Mouse (Mus musculus): ENCODE results near the gene Eprs.
A peak's percentile ranks its signal among the peaks of the same experiment; 100 is the strongest.

Eprs gene

DNA sequence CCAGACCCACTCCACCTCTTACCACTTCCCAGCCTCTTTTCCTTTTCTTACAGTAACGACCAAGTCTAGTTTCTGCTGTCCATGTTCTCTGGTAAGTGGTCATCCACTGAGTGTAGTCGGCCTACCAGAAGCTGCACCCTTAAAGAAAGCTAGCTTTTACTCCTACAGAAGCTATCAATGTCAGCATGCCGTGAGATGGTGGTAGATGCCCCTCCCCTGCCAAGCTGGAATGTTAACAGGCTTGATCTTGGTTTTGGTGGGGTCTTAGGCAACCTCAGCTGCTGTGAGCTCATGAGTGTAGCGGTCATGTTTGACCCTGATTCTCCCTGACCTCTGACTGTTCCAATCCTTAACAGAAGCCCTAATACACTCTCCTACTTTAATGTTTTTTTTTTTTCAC lies 4.6 kb upstream of the Eprs start:
- DNase-seq (ENCODE audit: extremely low spot score, low spot score), result no peak

DNA sequence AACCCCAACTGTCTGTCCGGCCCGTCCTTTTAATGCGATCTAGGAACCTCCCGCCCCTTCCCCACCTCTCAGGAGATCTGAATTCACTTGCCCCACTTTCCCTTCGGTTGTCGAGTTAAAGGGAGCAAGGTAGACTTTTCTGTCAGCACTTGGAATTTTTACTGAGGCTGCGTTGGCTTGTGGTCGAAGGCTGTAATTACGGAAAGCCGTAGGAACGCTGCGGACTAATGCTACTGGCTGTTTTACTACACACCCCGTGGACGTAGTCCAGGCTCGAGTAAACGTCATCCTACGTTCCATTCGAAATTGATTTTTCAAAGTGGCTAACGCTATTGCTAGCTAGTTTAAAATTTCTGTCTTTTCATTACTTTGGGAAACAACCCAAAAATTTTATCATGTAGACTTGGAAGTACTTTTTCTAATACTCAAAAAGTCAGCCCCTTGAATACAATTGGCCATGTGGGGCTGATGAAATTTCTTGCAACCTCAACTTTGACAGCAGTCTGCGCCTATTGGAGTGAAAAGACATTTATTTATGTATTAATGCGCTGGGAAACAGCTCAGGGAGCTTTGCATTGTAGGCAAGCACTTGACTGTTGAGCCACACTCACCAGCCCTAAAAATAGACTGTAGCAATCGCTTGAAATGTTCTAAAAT lies 810 bp downstream of the Eprs start:
- DNase-seq (ENCODE audit: extremely low spot score, low spot score), result peak; percentile 62

GRCm38 (mm10) chr1:185364183-185364540 lies 1.3 kb downstream of the Eprs start:
- no peak for DNase-seq (ENCODE audit: extremely low spot score, low spot score)

- no peak for DNase-seq (ENCODE audit: extremely low spot score, low spot score)
These were observed 4.5 kb downstream of the Eprs start for GRCm38 (mm10) chr1:185367383-185367782.

DNA sequence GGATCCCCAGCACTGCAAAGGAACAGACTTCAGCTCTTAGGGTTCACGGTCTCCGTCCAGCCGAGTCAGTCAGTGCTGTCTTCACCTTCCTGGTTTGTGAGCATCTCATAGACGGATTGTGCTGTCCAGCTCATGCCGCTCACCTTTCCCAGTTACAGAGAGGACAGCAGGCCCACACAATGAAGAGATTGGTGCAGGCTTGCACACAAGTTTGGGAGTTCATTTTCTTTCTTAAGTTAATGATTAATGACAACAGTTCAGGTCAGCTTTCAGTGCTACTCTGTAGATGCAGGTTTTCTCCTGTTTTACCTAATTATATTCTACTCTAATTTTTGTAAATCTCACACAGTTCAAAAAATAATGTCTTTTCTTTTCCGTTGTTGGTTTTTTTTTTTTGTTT lies 7.1 kb downstream of the Eprs start:
- no peak for DNase-seq (ENCODE audit: extremely low spot score, low spot score)

GRCm38 (mm10) chr1:185376390-185376789 lies 13.5 kb downstream of the Eprs start:
- DNase-seq (ENCODE audit: extremely low spot score, low spot score), result no peak

GRCm38 (mm10) chr1:185377429-185377828 lies 14.6 kb downstream of the Eprs start:
- no peak for DNase-seq (ENCODE audit: extremely low spot score, low spot score)

GRCm38 (mm10) chr1:185401615-185402014 lies 38.8 kb downstream of the Eprs start:
- no peak for DNase-seq (ENCODE audit: extremely low spot score, low spot score)

- DNase-seq (ENCODE audit: extremely low spot score, low spot score), result no peak
These were observed 41.2 kb downstream of the Eprs start for GRCm38 (mm10) chr1:185404021-185404420.

- DNase-seq (ENCODE audit: extremely low spot score, low spot score), result no peak
These were observed 43.1 kb downstream of the Eprs start for GRCm38 (mm10) chr1:185405921-185406320.

- no peak for DNase-seq (ENCODE audit: extremely low spot score, low spot score)
These were observed 47.0 kb downstream of the Eprs start for GRCm38 (mm10) chr1:185409831-185410230.

GRCm38 (mm10) chr1:185418011-185418410 lies 55.2 kb downstream of the Eprs start:
- DNase-seq (ENCODE audit: extremely low spot score, low spot score), result no peak

DNA sequence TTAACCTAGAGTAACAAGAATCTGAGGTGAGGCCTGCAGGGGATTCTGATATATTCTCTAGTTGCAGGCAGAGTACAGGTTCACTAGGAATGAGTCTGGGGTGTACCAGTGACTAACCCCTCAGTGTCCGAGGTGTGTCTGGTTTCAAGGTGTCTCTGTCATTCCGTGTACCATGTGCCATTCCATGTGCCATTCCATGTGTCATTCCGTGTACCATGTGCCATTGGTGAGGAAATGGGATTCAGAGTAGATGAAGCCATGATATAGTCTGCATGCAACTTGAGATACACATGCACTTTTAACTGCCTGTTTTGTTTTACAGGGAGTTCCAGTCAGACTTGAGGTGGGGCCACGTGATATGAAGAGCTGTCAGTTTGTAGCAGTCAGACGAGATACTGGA lies 57.0 kb downstream of the Eprs start:
- DNase-seq (ENCODE audit: extremely low spot score, low spot score), result no peak

DNA sequence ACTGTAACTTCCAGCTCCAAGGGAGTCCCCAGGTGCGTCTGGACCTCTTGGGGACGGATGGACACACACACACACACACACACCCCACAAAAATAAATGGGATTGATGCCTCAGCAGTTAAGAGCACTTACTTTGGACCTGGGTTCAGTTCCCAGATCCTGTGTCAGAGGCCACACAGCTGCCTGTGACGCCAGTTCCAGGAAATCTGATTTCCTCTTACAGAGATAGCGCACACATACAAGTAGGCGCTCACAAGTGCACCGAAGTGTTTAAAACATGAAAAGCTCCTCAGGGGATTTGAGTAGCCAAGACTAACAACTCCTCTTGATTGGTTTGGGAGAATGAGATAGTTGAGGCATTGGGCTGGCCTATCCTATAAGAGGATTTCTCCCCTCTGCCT lies 57.9 kb downstream of the Eprs start:
- no peak for DNase-seq (ENCODE audit: extremely low spot score, low spot score)

DNA sequence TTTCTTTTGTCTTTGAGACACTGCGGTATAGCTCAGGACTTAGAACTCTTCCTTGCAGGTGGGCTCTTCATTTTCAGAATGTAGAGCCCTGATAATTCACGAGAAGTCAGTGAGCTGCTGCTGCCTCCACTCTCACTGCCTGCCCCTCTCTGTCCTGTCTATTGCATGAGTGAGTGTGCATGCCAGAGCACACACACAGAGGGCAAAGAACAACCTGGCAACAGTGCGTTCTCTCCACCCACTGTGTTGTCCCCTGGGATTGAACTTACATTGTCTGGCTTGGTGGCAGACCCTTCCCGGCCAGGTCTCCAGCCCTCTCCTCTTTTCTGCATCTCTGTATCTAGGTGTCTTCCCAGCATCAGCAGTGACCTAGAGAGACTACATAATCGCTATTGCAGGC lies 63.7 kb downstream of the Eprs start:
- no peak for DNase-seq (ENCODE audit: extremely low spot score, low spot score)

DNA sequence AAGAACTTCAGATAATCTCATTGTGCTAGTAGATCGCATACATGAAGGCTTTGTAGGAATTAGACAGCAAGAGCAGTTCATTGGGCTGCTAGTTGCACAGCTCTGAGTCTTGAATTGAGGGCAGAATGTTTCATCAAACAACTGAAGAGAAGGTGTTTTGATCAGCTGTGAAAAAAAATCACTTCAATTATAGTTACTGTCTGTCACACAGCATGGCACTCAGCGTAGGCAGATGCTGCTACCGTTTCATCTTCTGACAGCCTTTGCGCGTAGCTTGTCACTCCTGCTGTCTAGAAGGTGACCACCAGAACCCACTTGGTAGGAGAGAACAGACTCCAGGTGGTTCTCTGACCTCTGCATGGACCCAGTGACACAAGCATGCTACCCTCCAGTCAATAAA lies 67.6 kb downstream of the Eprs start:
- DNase-seq (ENCODE audit: extremely low spot score, low spot score), result no peak

- no peak for DNase-seq (ENCODE audit: extremely low spot score, low spot score)
These were observed 68.6 kb downstream of the Eprs start for GRCm38 (mm10) chr1:185431245-185431997.

GRCm38 (mm10) chr1:185431998-185432317 lies 69.1 kb downstream of the Eprs start:
- no peak for DNase-seq (ENCODE audit: extremely low spot score, low spot score)

DNA sequence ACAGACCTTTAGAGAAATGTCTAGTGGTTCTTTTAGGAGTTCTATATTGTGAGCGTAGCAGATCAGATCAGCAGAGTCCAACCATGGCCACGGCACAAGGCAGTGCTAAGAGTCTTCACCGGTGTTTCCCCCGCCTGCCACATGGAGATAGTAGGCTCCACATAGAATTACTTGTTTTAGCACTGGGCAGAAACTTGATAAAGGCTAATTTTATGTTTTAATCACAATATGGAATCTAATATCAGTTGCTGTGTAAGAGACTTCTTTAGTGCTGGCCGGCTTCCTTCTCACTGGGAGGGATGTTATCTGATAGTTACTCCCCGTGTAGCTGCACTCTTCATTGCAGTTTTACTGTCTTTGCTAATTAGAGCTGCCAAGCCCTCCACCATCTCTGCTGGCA lies 70.3 kb downstream of the Eprs start:
- no peak for DNase-seq (ENCODE audit: extremely low spot score, low spot score)

- no peak for DNase-seq (ENCODE audit: extremely low spot score, low spot score)
These were observed 76.2 kb downstream of the Eprs start for GRCm38 (mm10) chr1:185438841-185439580.

DNA sequence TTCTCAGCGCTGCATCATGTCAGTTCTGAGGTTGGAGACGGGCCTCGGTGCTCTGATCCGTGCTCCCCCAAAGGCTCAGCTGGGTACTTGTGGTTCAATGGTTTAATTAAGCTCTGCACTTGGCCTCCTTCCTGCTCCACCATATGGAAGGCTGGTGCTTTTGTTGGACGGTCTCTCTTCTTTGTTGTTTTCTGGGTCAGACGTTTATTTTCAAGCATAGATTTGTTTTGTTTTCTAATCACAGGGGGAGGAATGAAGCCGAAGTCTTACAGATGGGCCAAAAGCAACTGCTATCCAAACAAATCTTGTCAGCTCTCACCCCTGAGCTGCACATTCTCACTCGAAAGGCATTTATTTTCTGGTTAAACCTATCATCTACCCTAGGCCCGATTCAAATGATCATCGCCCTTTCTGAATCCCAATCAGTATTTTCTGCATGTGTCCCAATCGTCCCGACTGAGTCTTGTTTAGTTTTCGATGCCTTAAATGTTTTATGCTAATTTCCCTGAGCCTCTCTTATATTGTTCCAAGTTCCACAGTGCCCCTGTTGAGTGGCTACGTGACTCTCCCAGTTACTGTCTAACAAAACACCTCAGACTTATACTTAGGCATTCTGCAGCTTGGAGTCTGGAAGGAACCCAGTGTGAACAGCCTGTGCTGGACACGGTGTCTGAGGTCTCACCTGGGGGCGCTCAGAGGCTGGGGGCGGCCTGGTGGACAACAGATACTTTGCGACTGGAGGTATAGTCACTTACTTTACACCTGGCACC lies 79.0 kb downstream of the Eprs start:
- DNase-seq (ENCODE audit: extremely low spot score, low spot score), result no peak

- DNase-seq (ENCODE audit: extremely low spot score, low spot score), result no peak
These were observed 86.1 kb downstream of the Eprs start for GRCm38 (mm10) chr1:185448936-185449335.
